18 mouse cellular contexts compared by ENCODE assay signal in genomic region chr14:11577910-11578309, GRCm38 (mm10). TPM values are rescaled to one million over a fixed set of nuclear protein-coding genes. Genes with fewer than 3 reads are reported as not detected.
DNase-seq lines count a peak whose midpoint lies in the region; ATAC-seq and TF ChIP-seq lines count a peak whose summit lies in the region.
"Had no signal": no experiment of that assay in that cellular context is flagged by ENCODE, and none has a peak within 500 bp of the region (broad histone marks: within the 10 kb centered on the region; RNA-seq: fewer than 3 reads in every experiment).

No protein-coding gene starts in this region.

- no peak overlapping the region for H3K4me2 ChIP-seq in hindbrain, embryonic 14.5 days (replicated peaks)
- peak overlapping the region; percentile 30 for H3K4me2 ChIP-seq in midbrain, embryonic 11.5 days
- H3K4me2 ChIP-seq in midbrain, postnatal 0 days (ENCODE audit: low read depth, low read length, poor library complexity, severe bottlenecking): no peak overlapping the region
- no peak overlapping the region for H3K4me2 ChIP-seq in forebrain, embryonic 15.5 days (replicated peaks)
- H3K4me2 ChIP-seq: embryonic facial prominence, embryonic 12.5 days; hindbrain, embryonic 12.5 days; kidney, embryonic 15.5 days; liver, embryonic 15.5 days; stomach, embryonic 15.5 days had no signal

- no peaks in the 10 kb centered on the region; the same call in 1 of the 2 replicates for H3K9me3 ChIP-seq in hindbrain, embryonic 10.5 days
- no peaks in the 10 kb centered on the region for H3K9me3 ChIP-seq in hindbrain, embryonic 14.5 days (ENCODE audit: control insufficient read depth, low read length)
- no peaks in the 10 kb centered on the region; the same call in 1 of the 2 replicates for H3K9me3 ChIP-seq in midbrain, embryonic 11.5 days (ENCODE audit: control insufficient read depth, low read length)
- no peaks in the 10 kb centered on the region for H3K9me3 ChIP-seq in midbrain, postnatal 0 days (ENCODE audit: low read length)
- H3K9me3 ChIP-seq in forebrain, embryonic 15.5 days: no peaks in the 10 kb centered on the region
- H3K9me3 ChIP-seq: embryonic facial prominence, embryonic 12.5 days; hindbrain, embryonic 12.5 days; kidney, embryonic 15.5 days; liver, embryonic 15.5 days; stomach, embryonic 15.5 days had no signal

- ATAC-seq in hindbrain, embryonic 14.5 days (ENCODE audit: low FRiP score): no peak
- peak; percentile 51 for ATAC-seq in midbrain, embryonic 11.5 days (ENCODE audit: low FRiP score)
- no peak for ATAC-seq in midbrain, postnatal 0 days (ENCODE audit: low FRiP score)
- 0 out of 2 replicates have a peak, but pooled peaks have one; percentile 10 for ATAC-seq in forebrain, embryonic 15.5 days (replicated peaks)

- H3K4me3 ChIP-seq in hindbrain, embryonic 10.5 days: no peak overlapping the region
- no peak overlapping the region for H3K4me3 ChIP-seq in hindbrain, embryonic 14.5 days (replicated peaks; ENCODE audit: low read length)
- H3K4me3 ChIP-seq in midbrain, embryonic 11.5 days (ENCODE audit: low read depth, low read length): no peak overlapping the region
- H3K4me3 ChIP-seq in midbrain, postnatal 0 days (ENCODE audit: low read depth, low read length): no peak overlapping the region
- no peak overlapping the region for H3K4me3 ChIP-seq in forebrain, embryonic 15.5 days
- H3K4me3 ChIP-seq: embryonic facial prominence, embryonic 12.5 days; erythroblast, embryonic 14.5 days; hindbrain, embryonic 12.5 days; kidney, embryonic 15.5 days; liver, embryonic 15.5 days; stomach, embryonic 15.5 days had no signal

- 71% methylated on average over 8 of the region's 8 CpGs for WGBS in hindbrain, embryonic 10.5 days
- WGBS in hindbrain, embryonic 14.5 days: 64% methylated on average over 8 of the region's 8 CpGs
- 33% methylated on average over 8 of the region's 8 CpGs for WGBS in midbrain, embryonic 11.5 days
- WGBS in midbrain, postnatal 0 days: 42% methylated on average over 8 of the region's 8 CpGs
- WGBS in forebrain, embryonic 15.5 days: 24% methylated on average over 8 of the region's 8 CpGs

- H3K36me3 ChIP-seq in hindbrain, embryonic 10.5 days: peaks cover 8% of the 10 kb centered on the region; the same call in 1 of the 2 replicates
- no peaks in the 10 kb centered on the region for H3K36me3 ChIP-seq in hindbrain, embryonic 14.5 days (replicated peaks; ENCODE audit: control insufficient read depth, insufficient read depth)
- H3K36me3 ChIP-seq in midbrain, embryonic 11.5 days (ENCODE audit: control insufficient read depth, insufficient read depth, low read length): no peaks in the 10 kb centered on the region
- no peaks in the 10 kb centered on the region for H3K36me3 ChIP-seq in midbrain, postnatal 0 days (ENCODE audit: insufficient read depth, low read length)
- H3K36me3 ChIP-seq in forebrain, embryonic 15.5 days: no peaks in the 10 kb centered on the region
- H3K36me3 ChIP-seq: embryonic facial prominence, embryonic 12.5 days; hindbrain, embryonic 12.5 days; liver, embryonic 15.5 days; stomach, embryonic 15.5 days had no signal

- no peak for TF ChIP-seq CTCF in midbrain, postnatal 0 days (IDR thresholded peaks at IDR 0.05)

- H3K9ac ChIP-seq in hindbrain, embryonic 14.5 days: no peak overlapping the region
- peak overlapping the region; percentile 46 for H3K9ac ChIP-seq in midbrain, embryonic 11.5 days (ENCODE audit: low read length)
- H3K9ac ChIP-seq in midbrain, postnatal 0 days (replicated peaks; ENCODE audit: low read length, poor library complexity, severe bottlenecking): no peak overlapping the region
- H3K9ac ChIP-seq in forebrain, embryonic 15.5 days (replicated peaks): no peak overlapping the region
- H3K9ac ChIP-seq: embryonic facial prominence, embryonic 12.5 days; hindbrain, embryonic 12.5 days; kidney, embryonic 15.5 days; liver, embryonic 15.5 days; stomach, embryonic 15.5 days had no signal

- peaks cover 42% of the 10 kb centered on the region for H3K4me1 ChIP-seq in hindbrain, embryonic 10.5 days (replicated peaks)
- peaks cover 11% of the 10 kb centered on the region; the same call in 1 of the 2 replicates for H3K4me1 ChIP-seq in hindbrain, embryonic 14.5 days (replicated peaks; ENCODE audit: control insufficient read depth, insufficient read depth, low read length)
- H3K4me1 ChIP-seq in midbrain, embryonic 11.5 days (ENCODE audit: control insufficient read depth, insufficient read depth, low read length): peaks cover 30% of the 10 kb centered on the region
- peaks cover 7% of the 10 kb centered on the region; the same call in 1 of the 2 replicates for H3K4me1 ChIP-seq in midbrain, postnatal 0 days (ENCODE audit: insufficient read depth, low read length)
- H3K4me1 ChIP-seq in forebrain, embryonic 15.5 days: peaks cover 20% of the 10 kb centered on the region
- H3K4me1 ChIP-seq: liver, embryonic 15.5 days had no signal

- peak overlapping the region; percentile 81 for H3K27ac ChIP-seq in hindbrain, embryonic 10.5 days
- H3K27ac ChIP-seq in hindbrain, embryonic 14.5 days: no peak overlapping the region
- peak overlapping the region; percentile 67 for H3K27ac ChIP-seq in midbrain, embryonic 11.5 days (ENCODE audit: low read depth, low read length)
- H3K27ac ChIP-seq in midbrain, postnatal 0 days (ENCODE audit: low read depth, low read length): no peak overlapping the region
- H3K27ac ChIP-seq in forebrain, embryonic 15.5 days (replicated peaks): no peak overlapping the region
- H3K27ac ChIP-seq: embryonic facial prominence, embryonic 12.5 days; hindbrain, embryonic 12.5 days; kidney, embryonic 15.5 days; liver, embryonic 15.5 days; stomach, embryonic 15.5 days had no signal

- DNase-seq in hindbrain, embryonic 10.5 days (ENCODE audit: low spot score): no peak
- no peak for DNase-seq in hindbrain, embryonic 14.5 days (ENCODE audit: low spot score)
- peak; percentile 90 for DNase-seq in midbrain, embryonic 11.5 days (ENCODE audit: low spot score, missing footprints)
- no peak for DNase-seq in midbrain, postnatal 0 days (ENCODE audit: low spot score)
- DNase-seq in embryo, embryonic 10.5 days (ENCODE audit: low spot score): no peak
- DNase-seq in B cell, adult 2 months: no peak
- DNase-seq: cerebellum, adult 8-10 months; lung, postnatal 10 days; right cerebral cortex, postnatal 14 days had no signal

- no peaks in the 10 kb centered on the region for H3K27me3 ChIP-seq in hindbrain, embryonic 10.5 days (ENCODE audit: insufficient read depth, poor library complexity, severe bottlenecking)
- H3K27me3 ChIP-seq in hindbrain, embryonic 14.5 days (ENCODE audit: control insufficient read depth, insufficient read depth, low read length): no peaks in the 10 kb centered on the region
- H3K27me3 ChIP-seq in midbrain, embryonic 11.5 days (ENCODE audit: control insufficient read depth, insufficient read depth, low read length): no peaks in the 10 kb centered on the region
- H3K27me3 ChIP-seq in midbrain, postnatal 0 days (ENCODE audit: insufficient read depth, low read length): no peaks in the 10 kb centered on the region
- H3K27me3 ChIP-seq in forebrain, embryonic 15.5 days: no peaks in the 10 kb centered on the region
- H3K27me3 ChIP-seq: embryonic facial prominence, embryonic 12.5 days; hindbrain, embryonic 12.5 days; kidney, embryonic 15.5 days; liver, embryonic 15.5 days; stomach, embryonic 15.5 days had no signal

RNA-seq across cellular contexts. Expression of gene Ptprg, which starts 24.6 kb away (rescaled TPM):
- 37.5 and 48.9 TPM in 2 replicates for polyA plus RNA-seq in hindbrain, embryonic 10.5 days (2016; fragmentation: Nextera tagmentation; extraction: Ambion mirVana)
- polyA plus RNA-seq in hindbrain, embryonic 14.5 days (2014; fragmentation: Nextera tagmentation; extraction: Ambion mirVana): 49.0 and 51.0 TPM in 2 replicates
- 30.1 and 33.7 TPM in 2 replicates for polyA plus RNA-seq in midbrain, embryonic 11.5 days (2014; fragmentation: Nextera tagmentation; extraction: Ambion mirVana)
- 84.9 and 98.2 TPM in 2 replicates for total RNA-seq in midbrain, postnatal 0 days (2014; rRNA removed)
- 25.4 and 25.7 TPM in 2 replicates for polyA plus RNA-seq in midbrain, postnatal 0 days (2015; fragmentation: Nextera tagmentation; extraction: Ambion mirVana)
- polyA plus RNA-seq in forebrain, embryonic 15.5 days (2015; fragmentation: Nextera tagmentation; extraction: Ambion mirVana): 30.1 and 34.9 TPM in 2 replicates
- total RNA-seq: common myeloid progenitor, adult 5-6 weeks; neutrophil, adult 5-6 weeks had no signal
- polyA plus RNA-seq: erythroblast, embryonic 14.5 days had no signal

Comparison
In these comparisons a context has a peak if more than half of its experiments do, and no peak if none do; other contexts are left out.
1. H3K27ac ChIP-seq: peak in hindbrain, embryonic 10.5 days (single experiment) and midbrain, embryonic 11.5 days (single experiment); none in hindbrain, embryonic 14.5 days (single experiment), midbrain, postnatal 0 days (single experiment) and forebrain, embryonic 15.5 days (single experiment).
2. ATAC-seq: peak in midbrain, embryonic 11.5 days (single experiment) and forebrain, embryonic 15.5 days (single experiment); none in hindbrain, embryonic 14.5 days (single experiment) and midbrain, postnatal 0 days (single experiment).